Mouse (Mus musculus) liver, postnatal 0 days (tissue): ENCODE measurements around the gene Rtca.

Experiments used
- CTCF ChIP-seq: sonication (generic); IDR thresholded peaks from 2 replicates; pipeline ENCODE4 v1.5.1; 2016; ENCODE audit warnings: antibody characterized with exemption, low read depth
- EP300 ChIP-seq: IDR thresholded peaks from 2 replicates; pipeline ENCODE4 v1.6.1; 2016; ENCODE audit warnings: antibody characterized with exemption, low read depth, mild to moderate bottlenecking

- TF ChIP-seq CTCF: no peak
- TF ChIP-seq EP300: no peak
Measured at GRCm38 (mm10) chr3:116477351-116477750, 30.7 kb downstream of the Rtca start.
